Mouse (Mus musculus): ENCODE data around the gene Kxd1. TPM values are rescaled to one million over a fixed set of nuclear protein-coding genes. Genes with fewer than 3 reads are reported as not detected.

The Kxd1 gene
- polyA plus RNA-seq, 1 experiment from 2014 or later, result 29.0 TPM

- Histone ChIP-seq H3K4me2 (ENCODE audit: low read depth, low read length) (peak overlapping the region; percentile 43), H3K27ac (ENCODE audit: low read length) (no peak overlapping the region), H3K27me3 (ENCODE audit: control insufficient read depth, insufficient read depth, low read depth, low read length) (peaks cover 93% of the 10 kb centered on the region), H3K36me3 (ENCODE audit: control insufficient read depth, insufficient read depth) (no peaks in the 10 kb centered on the region), H3K4me3 (ENCODE audit: low read depth, low read length) (peak overlapping the region; percentile 26), H3K9me3 (replicated peaks; ENCODE audit: control insufficient read depth, low read length) (no peaks in the 10 kb centered on the region), H3K4me1 (ENCODE audit: control insufficient read depth, low read depth, low read length) (peaks cover 22% of the 10 kb centered on the region), H3K9ac (ENCODE audit: low read depth, low read length) (no peak overlapping the region)
- peak; percentile 11; the same call in 1 of the 2 replicates for ATAC-seq (ENCODE audit: low read depth)
- WGBS (ENCODE audit: insufficient replicate concordance), result 2% methylated on average over 55 of the region's 55 CpGs
These were observed 39.6 kb downstream of the Kxd1 start for GRCm38 (mm10) chr8:70487993-70488796.

GRCm38 (mm10) chr8:70486941-70487520, 40.7 kb downstream of the Kxd1 start, which contains the start of gene Tmem59l:
Gene Tmem59l (minus strand): TSS chr8:70487358.
- ATAC-seq (ENCODE audit: low read depth), result no peak
- Histone ChIP-seq H3K36me3 (ENCODE audit: control insufficient read depth, insufficient read depth) (no peaks in the 10 kb centered on the region), H3K4me2 (ENCODE audit: low read depth, low read length) (peak within 1 kb of the TSS; percentile 43), H3K27me3 (ENCODE audit: control insufficient read depth, insufficient read depth, low read depth, low read length) (peaks cover 89% of the 10 kb centered on the region), H3K9ac (ENCODE audit: low read depth, low read length) (no peak within 1 kb of the TSS), H3K4me1 (ENCODE audit: control insufficient read depth, low read depth, low read length) (peaks cover 16% of the 10 kb centered on the region), H3K27ac (ENCODE audit: low read length) (no peak within 1 kb of the TSS), H3K4me3 (ENCODE audit: low read depth, low read length) (peak within 1 kb of the TSS; percentile 26), H3K9me3 (replicated peaks; ENCODE audit: control insufficient read depth, low read length) (no peaks in the 10 kb centered on the region)
- WGBS (ENCODE audit: insufficient replicate concordance), result 16% methylated on average over 33 of the region's 33 CpGs

GRCm38 (mm10) chr8:70486191-70486681, 41.5 kb downstream of the Kxd1 start:
- H3K9me3 ChIP-seq (replicated peaks; ENCODE audit: control insufficient read depth, low read length), result no peaks in the 10 kb centered on the region
- H3K27me3 ChIP-seq (ENCODE audit: control insufficient read depth, insufficient read depth, low read depth, low read length), result peaks cover 88% of the 10 kb centered on the region
- no peak overlapping the region for H3K4me2 ChIP-seq (ENCODE audit: low read depth, low read length)
- 47% methylated on average over 7 of the region's 7 CpGs for WGBS (ENCODE audit: insufficient replicate concordance)
- no peak for ATAC-seq (ENCODE audit: low read depth)
- H3K4me1 ChIP-seq (ENCODE audit: control insufficient read depth, low read depth, low read length), result peaks cover 16% of the 10 kb centered on the region
- no peaks in the 10 kb centered on the region for H3K36me3 ChIP-seq (ENCODE audit: control insufficient read depth, insufficient read depth)
- H3K9ac ChIP-seq (ENCODE audit: low read depth, low read length), result no peak overlapping the region
- no peak overlapping the region for H3K4me3 ChIP-seq (ENCODE audit: low read depth, low read length)
- H3K27ac ChIP-seq (ENCODE audit: low read length), result no peak overlapping the region

- Histone ChIP-seq H3K9ac (ENCODE audit: low read depth, low read length) (no peak overlapping the region), H3K9me3 (replicated peaks; ENCODE audit: control insufficient read depth, low read length) (no peaks in the 10 kb centered on the region), H3K36me3 (ENCODE audit: control insufficient read depth, insufficient read depth) (no peaks in the 10 kb centered on the region), H3K4me1 (ENCODE audit: control insufficient read depth, low read depth, low read length) (peaks cover 2% of the 10 kb centered on the region), H3K4me2 (ENCODE audit: low read depth, low read length) (no peak overlapping the region), H3K27ac (ENCODE audit: low read length) (no peak overlapping the region), H3K4me3 (ENCODE audit: low read depth, low read length) (no peak overlapping the region), H3K27me3 (ENCODE audit: control insufficient read depth, insufficient read depth, low read depth, low read length) (peaks cover 65% of the 10 kb centered on the region)
- ATAC-seq (ENCODE audit: low read depth), result no peak
- 54% methylated on average over 2 of the region's 2 CpGs for WGBS (ENCODE audit: insufficient replicate concordance)
These were observed 44.8 kb downstream of the Kxd1 start for GRCm38 (mm10) chr8:70482943-70483342.

GRCm38 (mm10) chr8:70481908-70482307, 45.8 kb downstream of the Kxd1 start:
- no peaks in the 10 kb centered on the region for H3K9me3 ChIP-seq (replicated peaks; ENCODE audit: control insufficient read depth, low read length)
- no peak overlapping the region for H3K27ac ChIP-seq (ENCODE audit: low read length)
- WGBS (ENCODE audit: insufficient replicate concordance), result 61% methylated on average over 3 of the region's 3 CpGs
- H3K27me3 ChIP-seq (ENCODE audit: control insufficient read depth, insufficient read depth, low read depth, low read length), result peaks cover 55% of the 10 kb centered on the region
- H3K4me2 ChIP-seq (ENCODE audit: low read depth, low read length), result no peak overlapping the region
- no peak overlapping the region for H3K4me3 ChIP-seq (ENCODE audit: low read depth, low read length)
- H3K9ac ChIP-seq (ENCODE audit: low read depth, low read length), result no peak overlapping the region
- peaks cover 12% of the 10 kb centered on the region for H3K4me1 ChIP-seq (ENCODE audit: control insufficient read depth, low read depth, low read length)
- H3K36me3 ChIP-seq (ENCODE audit: control insufficient read depth, insufficient read depth), result no peaks in the 10 kb centered on the region
- no peak for ATAC-seq (ENCODE audit: low read depth)

- H3K4me2 ChIP-seq (ENCODE audit: low read depth, low read length), result peak overlapping the region; percentile 90
- no peaks in the 10 kb centered on the region for H3K36me3 ChIP-seq (ENCODE audit: control insufficient read depth, insufficient read depth)
- H3K27ac ChIP-seq (ENCODE audit: low read length), result peak overlapping the region; percentile 74
- no peak overlapping the region; the same call in 1 of the 2 replicates for H3K9ac ChIP-seq (ENCODE audit: low read depth, low read length)
- H3K4me1 ChIP-seq (ENCODE audit: control insufficient read depth, low read depth, low read length), result peaks cover 26% of the 10 kb centered on the region
- 2% methylated on average over 21 of the region's 21 CpGs for WGBS (ENCODE audit: insufficient replicate concordance)
- peak; percentile 25 for ATAC-seq (ENCODE audit: low read depth)
- H3K9me3 ChIP-seq (replicated peaks; ENCODE audit: control insufficient read depth, low read length), result no peaks in the 10 kb centered on the region
- peaks cover 20% of the 10 kb centered on the region for H3K27me3 ChIP-seq (ENCODE audit: control insufficient read depth, insufficient read depth, low read depth, low read length)
- H3K4me3 ChIP-seq (ENCODE audit: low read depth, low read length), result peak overlapping the region; percentile 80
These were observed 50.3 kb downstream of the Kxd1 start for GRCm38 (mm10) chr8:70477269-70477982.

- no peaks in the 10 kb centered on the region for H3K9me3 ChIP-seq (replicated peaks; ENCODE audit: control insufficient read depth, low read length)
- under 1% methylated on average over 53 of the region's 53 CpGs for WGBS (ENCODE audit: insufficient replicate concordance)
- no peaks in the 10 kb centered on the region for H3K36me3 ChIP-seq (ENCODE audit: control insufficient read depth, insufficient read depth)
- peak within 1 kb of the TSS; percentile 80 for H3K4me3 ChIP-seq (ENCODE audit: low read depth, low read length)
- peak within 1 kb of the TSS; percentile 97 for H3K9ac ChIP-seq (ENCODE audit: low read depth, low read length)
- H3K27ac ChIP-seq (ENCODE audit: low read length), result peak within 1 kb of the TSS; percentile 84
- peak; percentile 90 for ATAC-seq (ENCODE audit: low read depth)
- H3K4me1 ChIP-seq (ENCODE audit: control insufficient read depth, low read depth, low read length), result peaks cover 26% of the 10 kb centered on the region
- H3K27me3 ChIP-seq (ENCODE audit: control insufficient read depth, insufficient read depth, low read depth, low read length), result peaks cover 13% of the 10 kb centered on the region
- H3K4me2 ChIP-seq (ENCODE audit: low read depth, low read length), result peak within 1 kb of the TSS; percentile 90
These were observed 51.2 kb downstream of the Kxd1 start, which contains the start of gene Klhl26 for GRCm38 (mm10) chr8:70476333-70477268. Gene Klhl26 (minus strand): TSS chr8:70476968.

- 95% methylated on average over 7 of the region's 7 CpGs for WGBS (ENCODE audit: insufficient replicate concordance)
- Histone ChIP-seq H3K4me2 (ENCODE audit: low read depth, low read length) (no peak overlapping the region), H3K4me1 (ENCODE audit: control insufficient read depth, low read depth, low read length) (peaks cover 39% of the 10 kb centered on the region)
These were observed 55.9 kb downstream of the Kxd1 start for GRCm38 (mm10) chr8:70471856-70472255.

More at GRCm38 (mm10) chr8:70471856-70472255, 55.9 kb downstream of the Kxd1 start:
- Histone ChIP-seq H3K36me3 (ENCODE audit: control insufficient read depth, insufficient read depth) (no peaks in the 10 kb centered on the region), H3K27me3 (ENCODE audit: control insufficient read depth, insufficient read depth, low read depth, low read length) (no peaks in the 10 kb centered on the region), H3K9ac (ENCODE audit: low read depth, low read length) (no peak overlapping the region), H3K9me3 (replicated peaks; ENCODE audit: control insufficient read depth, low read length) (no peaks in the 10 kb centered on the region), H3K4me3 (ENCODE audit: low read depth, low read length) (no peak overlapping the region), H3K27ac (ENCODE audit: low read length) (no peak overlapping the region)
- ATAC-seq (ENCODE audit: low read depth), result no peak
